Mouse (Mus musculus) 3134 (cell line): Measurements from ENCODE around the gene Tdrd9.
A peak's percentile ranks its signal among the peaks of the same experiment; 100 is the strongest.
"Not testable (repeated sequence)": the region's sequence is repeated elsewhere in the genome, so short reads cannot be mapped to it uniquely, and the experiment has no call there.

ENCODE experiments used
- DNase-seq: peaks from one replicate; pipeline ENCODE4 v3.0.0-alpha.2; 2011; ENCODE audit warnings: low spot score; ENCODE audit not compliant: insufficient read length; ENCODE audit errors: extremely low read depth

The Tdrd9 gene

DNA sequence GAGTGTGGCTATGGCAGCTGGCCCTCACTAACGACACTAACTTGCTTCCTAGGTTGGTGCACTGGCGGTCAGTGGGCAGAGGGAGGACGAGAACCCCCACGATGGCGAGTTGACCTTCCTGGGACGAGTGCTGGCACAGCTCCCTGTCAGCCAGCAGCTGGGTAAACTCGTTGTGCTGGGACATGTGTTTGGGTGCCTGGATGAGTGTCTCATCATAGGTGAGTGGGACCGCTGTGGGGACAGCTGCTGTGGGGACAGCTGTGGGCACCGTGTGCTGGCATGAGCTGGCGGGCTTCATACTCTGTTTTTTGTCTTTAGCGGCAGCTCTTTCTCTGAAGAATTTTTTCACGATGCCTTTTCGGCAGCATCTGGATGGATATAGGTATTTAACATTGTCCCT, 54.1 kb downstream of the Tdrd9 start:
- DNase-seq: no peak

GRCm38 (mm10) chr12:112025907-112026645, 54.7 kb downstream of the Tdrd9 start:
- DNase-seq: no peak

DNA sequence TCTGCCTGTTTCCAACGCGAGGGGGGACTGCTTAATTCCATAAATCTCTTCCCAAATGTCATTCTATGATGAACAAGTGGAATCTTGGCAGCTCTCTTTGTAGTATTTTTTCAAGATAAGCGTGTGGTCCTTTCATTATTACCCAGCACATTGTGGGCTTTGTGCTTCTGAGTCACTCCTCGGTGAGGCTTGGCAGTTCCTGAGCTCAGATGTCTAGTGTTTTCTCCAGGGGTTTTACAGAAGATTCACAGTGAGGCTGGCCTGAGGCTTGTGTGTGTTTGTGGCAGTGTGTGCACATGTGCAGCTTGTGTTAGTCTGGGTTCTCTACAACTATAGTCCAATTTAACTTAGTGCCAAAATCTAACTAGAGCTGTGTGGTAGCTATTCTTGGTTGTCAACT, 56.0 kb downstream of the Tdrd9 start:
- no peak for DNase-seq

- no peak for DNase-seq
These were observed 62.1 kb downstream of the Tdrd9 start for GRCm38 (mm10) chr12:112033409-112033975.

DNA sequence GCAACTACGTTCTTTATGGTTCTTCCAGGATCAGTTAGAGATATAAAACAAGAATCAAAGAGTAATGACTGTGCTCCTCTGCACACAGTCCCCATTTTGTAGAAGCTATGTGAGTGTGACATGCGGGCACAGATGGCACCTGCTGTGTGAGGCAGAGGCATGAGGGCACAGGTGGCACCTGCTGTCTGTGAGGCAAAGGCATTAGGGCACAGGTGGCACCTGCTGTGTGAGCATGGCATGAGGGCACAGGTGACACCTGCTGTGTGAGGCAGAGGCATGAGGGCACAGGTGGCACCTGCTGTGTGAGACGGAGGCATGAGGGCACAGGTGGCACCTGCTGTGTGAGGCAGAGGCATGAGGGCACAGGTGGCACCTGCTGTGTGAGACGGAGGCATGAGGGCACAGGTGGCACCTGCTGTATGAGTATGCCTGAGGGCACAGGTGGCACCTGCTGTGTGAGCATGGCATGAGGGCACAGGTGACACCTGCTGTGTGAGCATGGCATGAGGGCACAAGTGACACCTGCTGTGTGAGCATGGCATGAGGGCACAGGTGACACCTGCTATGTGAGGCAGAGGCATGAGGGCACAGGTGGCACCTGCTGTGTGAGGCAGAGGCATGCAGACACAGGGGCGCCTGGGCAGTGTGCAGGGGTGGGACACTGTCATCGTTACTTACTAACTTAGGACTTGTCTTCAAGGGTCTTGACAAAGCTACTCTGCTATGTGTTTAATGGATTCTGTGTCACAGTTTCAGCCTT, 64.2 kb downstream of the Tdrd9 start:
- DNase-seq: not testable (repeated sequence)

GRCm38 (mm10) chr12:112038441-112038840, 67.1 kb downstream of the Tdrd9 start:
- no peak for DNase-seq

- no peak for DNase-seq
These were observed 67.8 kb downstream of the Tdrd9 start for GRCm38 (mm10) chr12:112039169-112039568.

DNA sequence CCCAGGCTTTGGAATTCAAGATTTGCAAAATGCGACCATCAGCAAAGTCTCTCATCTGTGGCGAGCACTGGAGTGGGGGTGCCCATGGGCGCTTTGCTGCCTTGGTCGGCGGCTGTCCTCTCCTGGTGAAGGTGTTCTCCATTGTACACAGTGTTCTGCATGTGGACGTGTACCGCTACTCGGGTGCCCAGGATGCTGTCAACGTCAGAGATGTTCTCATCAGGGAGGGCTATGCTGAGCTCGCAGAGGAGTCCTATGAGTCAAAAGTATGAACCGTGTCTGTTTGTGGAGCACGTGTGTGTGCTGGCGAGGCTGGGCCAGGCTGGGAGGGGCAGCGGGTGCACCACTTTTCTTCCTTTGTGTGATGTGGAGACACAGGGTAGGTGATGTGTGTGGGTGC, 71.3 kb downstream of the Tdrd9 start:
- no peak for DNase-seq

DNA sequence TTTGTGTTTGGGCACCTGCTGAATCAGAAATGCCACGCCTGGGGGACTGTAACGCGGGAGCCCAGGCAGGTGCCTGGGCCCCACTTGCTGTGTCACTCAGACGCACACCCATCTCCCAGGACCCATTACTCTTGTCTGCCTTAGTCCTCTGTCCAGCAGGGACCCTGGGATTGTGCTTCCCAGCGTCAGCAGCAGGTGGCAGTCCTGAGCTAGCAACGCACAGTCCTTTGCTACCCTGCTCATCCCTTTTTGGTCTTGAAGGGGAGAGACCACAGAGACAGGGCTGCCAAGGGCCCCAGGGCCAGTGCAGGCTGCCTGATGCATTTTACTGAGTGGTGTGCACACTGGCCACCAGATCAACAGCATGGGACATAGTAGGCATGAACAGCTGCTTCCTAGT, 106.3 kb downstream of the Tdrd9 start:
- DNase-seq: peak; percentile 44

GRCm38 (mm10) chr12:112079911-112080310, 108.6 kb downstream of the Tdrd9 start:
- DNase-seq: no peak

DNA sequence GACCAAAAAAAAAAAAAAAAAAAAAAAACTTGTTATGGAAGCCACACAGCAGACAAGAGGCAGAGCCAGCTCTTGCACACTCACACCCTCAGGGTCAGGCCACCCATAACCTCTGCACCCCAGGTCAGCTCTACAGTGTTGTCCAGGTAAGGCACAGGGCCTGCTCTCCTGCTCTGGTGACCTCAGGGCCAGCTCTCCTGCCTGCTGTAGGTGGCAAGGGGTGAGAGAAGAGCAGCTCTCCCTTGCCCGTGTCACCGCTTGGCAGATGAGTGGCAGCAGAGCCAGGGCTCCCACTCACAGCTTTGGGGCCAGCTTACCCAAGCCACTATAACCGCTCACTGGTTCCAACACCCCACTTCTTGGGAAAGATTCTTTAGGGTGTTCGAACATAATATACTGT, 109.6 kb downstream of the Tdrd9 start:
- no peak for DNase-seq

- no peak for DNase-seq
These were observed 110.9 kb downstream of the Tdrd9 start for GRCm38 (mm10) chr12:112082241-112082640.

DNA sequence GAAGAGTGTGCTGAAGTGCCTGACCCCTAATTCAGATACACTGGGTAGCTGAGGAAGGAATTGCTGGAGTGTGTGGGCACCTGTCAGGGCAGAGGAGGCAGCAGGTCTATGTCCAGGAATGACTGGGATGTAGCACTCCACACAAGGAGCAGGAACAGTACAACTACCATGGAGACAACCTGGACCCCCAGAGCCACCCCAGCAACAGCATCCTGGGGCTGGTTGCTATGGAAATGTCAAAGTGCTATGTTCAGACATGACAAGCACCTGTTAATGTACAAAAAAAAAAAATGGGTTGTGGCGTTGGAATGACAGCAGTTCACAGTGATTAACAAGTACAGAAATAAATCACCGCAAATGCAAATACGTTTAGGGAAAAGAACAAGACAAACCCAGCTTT, 114.9 kb downstream of the Tdrd9 start:
- DNase-seq: no peak

DNA sequence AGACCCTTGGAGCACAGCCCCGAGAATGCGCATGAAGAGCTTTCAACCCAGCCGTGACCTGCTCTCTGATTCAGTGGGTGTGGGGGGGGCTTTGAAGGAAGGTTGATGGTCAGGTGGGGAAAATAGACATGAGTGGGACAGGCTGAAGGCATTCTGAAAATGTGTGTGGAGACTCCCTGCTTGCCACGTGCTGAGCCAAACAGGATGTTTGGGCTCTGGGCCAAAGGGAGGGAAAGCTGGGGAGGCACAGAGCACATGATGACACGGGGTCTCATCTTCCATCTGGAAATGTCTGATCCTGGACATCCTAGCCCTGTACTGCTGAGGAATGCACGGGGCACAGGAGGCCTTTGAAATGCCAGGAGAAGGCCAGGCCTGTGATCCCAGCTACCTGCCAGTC, 115.4 kb downstream of the Tdrd9 start:
- no peak for DNase-seq

GRCm38 (mm10) chr12:112088609-112089324, 117.4 kb downstream of the Tdrd9 start:
- no peak for DNase-seq

DNA sequence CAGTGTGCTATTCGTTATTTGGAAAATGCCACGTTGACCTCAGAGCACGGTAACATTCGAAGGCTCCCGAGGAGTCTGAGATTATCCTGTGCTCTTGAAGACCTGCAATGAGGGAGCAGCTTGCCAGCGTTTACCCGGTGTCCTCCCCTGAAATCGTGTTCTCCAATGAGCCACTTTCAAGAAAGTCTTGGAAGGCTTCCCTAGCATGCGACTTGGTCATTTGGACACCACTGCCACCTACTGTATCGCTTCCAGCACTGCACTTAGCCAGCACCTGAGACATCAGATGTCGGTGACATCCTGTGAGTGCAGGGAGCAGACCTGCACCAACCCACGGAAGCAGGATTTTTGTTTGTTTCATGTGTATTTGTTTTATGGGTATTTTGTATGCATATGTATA, 119.7 kb downstream of the Tdrd9 start:
- DNase-seq: no peak

DNA sequence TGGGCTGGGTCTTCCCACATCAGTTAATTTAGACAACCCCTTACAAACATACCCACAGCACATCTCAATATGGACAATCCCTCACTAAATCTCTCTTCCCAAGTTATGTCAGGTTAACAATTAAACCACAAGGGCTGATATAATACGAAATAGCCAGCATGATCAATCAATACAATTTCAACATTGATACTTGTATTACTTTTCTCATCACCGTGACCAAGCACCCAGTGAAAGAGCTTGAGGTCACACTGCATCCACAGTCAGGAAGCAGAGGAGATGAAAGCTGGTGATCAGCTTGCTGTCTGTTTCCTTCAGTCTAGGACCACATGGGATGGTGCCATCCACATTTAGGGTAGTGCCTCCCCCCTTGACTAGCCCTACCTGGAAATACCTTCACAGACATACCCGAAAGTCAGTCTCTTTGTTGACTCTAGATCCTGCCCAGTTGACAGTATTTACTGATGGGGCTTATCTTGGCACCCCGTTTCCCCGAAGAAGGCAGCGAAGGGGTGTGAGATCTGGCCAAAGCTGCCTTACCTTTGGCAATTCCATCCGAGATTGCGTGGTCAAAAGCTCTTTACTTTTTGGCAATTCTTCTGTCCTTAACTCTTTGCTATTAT, 123.0 kb downstream of the Tdrd9 start:
- no peak for DNase-seq

- DNase-seq: peak; percentile 32
These were observed 124.8 kb downstream of the Tdrd9 start for GRCm38 (mm10) chr12:112096051-112096732.

DNA sequence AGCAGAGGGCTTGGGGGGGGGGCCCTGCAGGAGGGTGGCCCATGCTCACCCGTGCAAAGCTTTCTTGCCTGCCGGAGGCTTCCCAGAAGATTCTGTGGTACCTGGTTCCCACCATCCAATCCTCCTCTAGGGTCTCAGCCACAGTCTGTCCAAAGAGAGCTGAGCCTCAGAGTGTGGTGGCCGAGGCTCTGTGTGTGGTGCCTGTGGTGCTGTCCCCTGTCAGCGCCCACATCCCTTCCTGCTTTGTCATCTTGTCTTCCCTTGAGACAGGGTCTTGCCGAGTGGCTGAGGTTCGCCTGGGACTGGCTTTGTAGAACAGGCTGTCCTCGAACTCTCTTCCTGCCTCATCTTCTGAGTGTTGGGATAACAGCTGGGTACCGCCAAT, 125.4 kb downstream of the Tdrd9 start:
- DNase-seq: no peak

DNA sequence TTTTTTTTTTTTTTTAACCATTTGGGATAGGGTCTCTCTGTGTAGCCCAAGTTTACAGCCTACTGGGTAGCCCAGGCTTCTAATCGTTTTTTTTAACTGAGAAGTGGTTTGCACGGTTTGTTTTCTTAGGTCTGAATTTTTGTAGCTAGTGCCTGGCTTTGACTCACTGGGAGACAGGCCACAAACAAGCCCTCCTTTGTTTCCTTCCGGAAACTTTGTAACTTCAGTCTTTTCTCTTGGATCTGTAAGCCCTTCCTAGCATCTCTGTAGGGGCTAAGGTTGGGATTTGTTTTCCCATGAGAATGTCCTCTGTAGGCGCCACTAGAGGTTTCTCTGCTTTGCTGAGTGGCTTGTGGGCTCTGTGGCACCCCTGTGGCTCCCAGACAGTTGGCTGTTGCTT, 128.7 kb downstream of the Tdrd9 start:
- DNase-seq: no peak
